Mouse (Mus musculus) limb, embryonic 13.5 days (tissue): ENCODE data around the gene Ctr9. TPM values are rescaled to one million over a fixed set of nuclear protein-coding genes. Genes with fewer than 3 reads are reported as not detected.

Experiments used
- ATAC-seq: fragments of 200-750 bp; cut with Nextera tagmentation; 2 replicates; pipeline ENCODE4 v1.8.0; 2017; ENCODE audit warnings: low read depth, moderate number of reproducible peaks, moderate TSS enrichment; ENCODE audit not compliant: low FRiP score
- H3K27ac ChIP-seq: fragments of 300-500 bp; sonication (generic); 2 replicates; pipeline ENCODE4 v1.5.1; 2015; ENCODE audit warnings: inconsistent platforms, mild to moderate bottlenecking, moderate library complexity
- H3K27me3 ChIP-seq: fragments of 300-500 bp; sonication (generic); 2 replicates; pipeline ENCODE4 v1.6.1; 2015; ENCODE audit warnings: mild to moderate bottlenecking, inconsistent platforms
- H3K36me3 ChIP-seq: fragments of 300-500 bp; sonication (generic); 2 replicates; pipeline ENCODE4 v1.6.1; 2015; ENCODE audit warnings: inconsistent platforms, mild to moderate bottlenecking, moderate library complexity
- H3K4me1 ChIP-seq: fragments of 300-500 bp; sonication (generic); 2 replicates; pipeline ENCODE4 v1.6.1; 2015; ENCODE audit warnings: inconsistent platforms
- H3K4me2 ChIP-seq: fragments of 300-500 bp; sonication (generic); replicated peaks from 2 replicates; pipeline ENCODE4 v1.6.1; 2015; ENCODE audit warnings: inconsistent platforms, mild to moderate bottlenecking, moderate library complexity
- H3K4me3 ChIP-seq: fragments of 300-500 bp; sonication (generic); 2 replicates; pipeline ENCODE4 v1.5.1; 2015; ENCODE audit warnings: moderate library complexity, mild to moderate bottlenecking, inconsistent platforms
- H3K9ac ChIP-seq: fragments of 300-500 bp; sonication (generic); 2 replicates; pipeline ENCODE4 v1.6.1; 2015; ENCODE audit warnings: mild to moderate bottlenecking, inconsistent platforms
- H3K9me3 ChIP-seq: fragments of 300-500 bp; sonication (generic); 2 replicates; pipeline ENCODE4 v1.6.1; 2016; ENCODE audit warnings: inconsistent platforms
- WGBS: fragments of 180-500 bp; shearing (Covaris S2); methylation state at CpG from one replicate; pipeline ENCODE4 v1.1.7; 2015; 5-methylcytosine and 5-hydroxymethylcytosine counted together
- polyA plus RNA-seq: library from polyadenylated mRNA; unstranded; fragments of >200 nt; fragmentation: Nextera tagmentation; extraction: Ambion mirVana; gene quantifications from 2 replicates; pipeline ENCODE4 v1.2.1, GENCODE M21; 2015

The Ctr9 gene
- polyA plus RNA-seq, 1 experiment from 2014 or later, result 90.8 TPM

DNA sequence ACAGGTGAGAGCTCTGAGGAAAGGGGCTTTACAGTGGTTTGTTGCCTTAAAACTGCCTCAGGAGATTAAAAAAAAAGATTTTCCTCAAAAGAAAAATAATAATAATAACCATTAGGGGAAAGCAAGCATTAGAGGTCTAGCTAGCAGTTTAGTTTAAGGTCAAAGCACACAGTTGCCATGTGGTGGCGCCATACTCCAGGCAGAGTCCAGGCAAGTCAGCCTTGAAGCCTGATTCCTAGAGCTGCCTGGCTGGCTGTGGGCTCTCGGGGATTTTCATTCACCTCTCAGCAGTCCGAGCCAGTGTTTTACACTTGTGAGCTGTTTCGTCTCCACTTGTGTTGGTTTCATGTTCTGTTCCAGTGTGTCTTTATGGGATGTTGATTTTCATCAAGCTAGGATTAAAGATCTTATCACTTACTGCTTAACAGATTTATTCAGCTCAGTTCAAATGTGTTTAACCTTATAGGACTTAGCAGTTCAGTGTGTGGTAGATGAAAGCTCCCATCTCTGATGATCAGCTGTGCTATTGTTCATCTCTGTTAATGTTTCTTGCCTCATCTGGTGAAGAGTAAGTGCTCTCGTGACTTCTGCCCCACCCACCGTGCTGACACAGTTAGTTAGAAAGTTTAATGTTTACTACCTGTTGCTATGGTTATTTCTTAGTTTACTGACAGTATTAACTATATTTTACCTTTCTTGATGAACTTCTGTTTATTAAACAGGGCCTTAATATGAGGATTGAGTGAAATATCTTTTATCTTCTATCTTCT lies 21.1 kb downstream of the Ctr9 start:
- no peaks in the 10 kb centered on the region for H3K9me3 ChIP-seq
- H3K27ac ChIP-seq, result no peak overlapping the region
- WGBS, result 60% methylated on average over 6 of the region's 6 CpGs
- no peak for ATAC-seq
- no peak overlapping the region for H3K4me3 ChIP-seq
- peaks cover 98% of the 10 kb centered on the region for H3K36me3 ChIP-seq
- no peaks in the 10 kb centered on the region for H3K4me1 ChIP-seq
- no peaks in the 10 kb centered on the region for H3K27me3 ChIP-seq
- no peak overlapping the region for H3K9ac ChIP-seq
- H3K4me2 ChIP-seq, result no peak overlapping the region

DNA sequence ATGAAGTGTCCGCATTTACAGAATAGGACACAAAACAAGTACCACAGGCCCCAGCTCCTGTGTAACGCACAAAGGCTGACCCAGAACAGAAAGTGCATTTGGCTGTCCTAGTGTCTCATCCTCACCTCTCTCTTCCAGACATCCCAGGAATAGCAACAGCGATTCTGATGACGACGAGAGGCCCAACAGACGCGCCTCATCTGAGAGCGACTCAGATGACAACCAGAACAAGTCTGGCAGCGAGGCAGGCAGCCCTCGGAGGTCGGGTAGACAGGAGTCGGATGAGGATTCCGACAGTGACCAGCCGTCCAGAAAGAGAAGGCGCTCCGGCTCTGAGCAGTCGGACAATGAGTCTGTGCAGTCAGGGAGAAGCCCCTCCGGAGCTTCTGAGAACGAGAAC lies 26.5 kb downstream of the Ctr9 start:
- Histone ChIP-seq H3K9ac (no peak overlapping the region), H3K27me3 (no peaks in the 10 kb centered on the region), H3K4me3 (no peak overlapping the region), H3K4me2 (no peak overlapping the region), H3K4me1 (peaks cover 7% of the 10 kb centered on the region), H3K36me3 (peaks cover 67% of the 10 kb centered on the region), H3K27ac (no peak overlapping the region), H3K9me3 (no peaks in the 10 kb centered on the region)
- WGBS, result 92% methylated on average over 19 of the region's 19 CpGs
- ATAC-seq, result no peak

GRCm38 (mm10) chr7:111055984-111056657 lies 27.4 kb downstream of the Ctr9 start:
- ATAC-seq, result no peak
- no peaks in the 10 kb centered on the region for H3K27me3 ChIP-seq
- H3K36me3 ChIP-seq, result peaks cover 58% of the 10 kb centered on the region
- 82% methylated on average over 3 of the region's 3 CpGs for WGBS
- H3K27ac ChIP-seq, result no peak overlapping the region
- peaks cover 7% of the 10 kb centered on the region for H3K4me1 ChIP-seq
- no peaks in the 10 kb centered on the region for H3K9me3 ChIP-seq
- no peak overlapping the region for H3K4me2 ChIP-seq
- no peak overlapping the region for H3K4me3 ChIP-seq
- no peak overlapping the region for H3K9ac ChIP-seq

DNA sequence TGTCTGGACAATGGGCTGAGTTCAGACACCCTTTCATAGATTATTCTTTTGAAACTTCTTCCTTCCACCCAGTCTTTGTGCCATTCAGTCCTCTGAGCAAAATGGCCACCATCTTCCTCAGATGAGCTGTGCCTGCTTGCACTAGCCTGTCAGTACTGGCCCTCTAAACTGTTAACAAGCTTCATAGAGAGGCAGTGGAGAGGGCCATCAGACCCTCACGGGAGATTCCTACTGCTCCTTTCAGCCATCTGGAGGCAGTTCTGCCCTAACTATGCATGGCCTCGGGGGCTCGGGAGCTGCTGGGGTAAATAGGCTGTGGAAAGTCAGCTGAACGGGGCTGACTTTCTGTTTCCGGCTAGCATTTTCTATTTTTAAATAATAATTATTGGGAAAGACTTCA lies 30.8 kb downstream of the Ctr9 start:
- Histone ChIP-seq H3K27me3 (no peaks in the 10 kb centered on the region), H3K9me3 (no peaks in the 10 kb centered on the region), H3K4me3 (no peak overlapping the region), H3K9ac (no peak overlapping the region), H3K4me2 (no peak overlapping the region), H3K4me1 (peaks cover 7% of the 10 kb centered on the region), H3K36me3 (peaks cover 30% of the 10 kb centered on the region), H3K27ac (no peak overlapping the region)
- WGBS, result 57% methylated on average over 5 of the region's 5 CpGs
- ATAC-seq, result no peak

GRCm38 (mm10) chr7:111062971-111063370 lies 34.2 kb downstream of the Ctr9 start:
- Histone ChIP-seq H3K4me2 (no peak overlapping the region), H3K27ac (no peak overlapping the region), H3K9ac (no peak overlapping the region), H3K27me3 (no peaks in the 10 kb centered on the region), H3K36me3 (peaks cover 12% of the 10 kb centered on the region), H3K9me3 (peaks cover 6% of the 10 kb centered on the region), H3K4me1 (peaks cover 7% of the 10 kb centered on the region), H3K4me3 (no peak overlapping the region)
- WGBS, result 90% methylated on average over 1 of the region's 1 CpGs
- ATAC-seq, result no peak

DNA sequence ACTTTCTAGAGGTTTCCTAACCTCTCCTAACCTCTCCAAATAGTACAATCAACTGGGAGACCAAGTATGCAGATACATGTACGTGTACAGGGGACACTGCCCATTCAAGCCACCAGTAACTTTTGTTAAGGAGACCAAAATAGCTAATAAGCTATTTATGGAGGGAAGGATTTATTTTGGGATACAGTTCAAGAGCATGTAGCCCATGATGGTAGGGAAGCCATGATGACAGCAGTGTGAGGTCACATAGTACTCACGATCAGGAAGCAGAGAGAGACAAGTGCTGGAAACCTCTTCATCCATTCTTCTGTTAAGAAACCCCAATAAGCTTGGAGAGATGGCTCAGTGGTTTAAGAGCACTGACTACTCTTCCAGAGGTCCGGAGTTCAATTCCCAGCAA lies 39.4 kb downstream of the Ctr9 start:
- ATAC-seq, result no peak
- Histone ChIP-seq H3K4me3 (no peak overlapping the region), H3K9ac (no peak overlapping the region), H3K9me3 (peaks cover 16% of the 10 kb centered on the region), H3K36me3 (peaks cover 57% of the 10 kb centered on the region), H3K4me1 (no peaks in the 10 kb centered on the region), H3K27ac (no peak overlapping the region), H3K4me2 (no peak overlapping the region), H3K27me3 (no peaks in the 10 kb centered on the region)
- WGBS, result 94% methylated on average over 3 of the region's 3 CpGs

GRCm38 (mm10) chr7:111069439-111070166 lies 40.9 kb downstream of the Ctr9 start:
- Histone ChIP-seq H3K4me2 (no peak overlapping the region), H3K4me1 (no peaks in the 10 kb centered on the region), H3K36me3 (peaks cover 68% of the 10 kb centered on the region), H3K9ac (no peak overlapping the region), H3K9me3 (peaks cover 16% of the 10 kb centered on the region), H3K4me3 (no peak overlapping the region), H3K27me3 (no peaks in the 10 kb centered on the region), H3K27ac (no peak overlapping the region)
- 85% methylated on average over 7 of the region's 7 CpGs for WGBS
- ATAC-seq, result peak; percentile 30; the same call in 1 of the 2 replicates

DNA sequence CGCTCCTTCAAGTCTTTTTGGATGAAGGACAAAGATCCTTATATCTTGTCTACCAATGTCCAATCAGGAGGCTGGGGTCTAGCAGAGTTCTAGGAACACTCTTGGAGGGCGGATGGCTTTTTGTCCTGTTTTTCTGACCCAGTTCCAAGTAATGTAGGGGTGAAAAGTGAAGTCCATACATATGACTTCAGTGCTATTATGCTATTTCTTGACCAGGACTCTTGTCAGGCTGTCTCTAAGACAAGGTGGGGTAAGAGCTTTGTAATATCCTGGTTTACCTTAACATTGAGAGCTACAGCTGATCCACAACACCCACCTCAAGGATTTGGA lies 41.4 kb downstream of the Ctr9 start:
- H3K4me1 ChIP-seq, result no peaks in the 10 kb centered on the region
- no peak overlapping the region for H3K27ac ChIP-seq
- 0 out of 2 replicates have a peak, but pooled peaks have one; percentile 12 for ATAC-seq
- H3K9ac ChIP-seq, result no peak overlapping the region
- no peak overlapping the region for H3K4me2 ChIP-seq
- H3K9me3 ChIP-seq, result peaks cover 16% of the 10 kb centered on the region
- H3K27me3 ChIP-seq, result no peaks in the 10 kb centered on the region
- H3K4me3 ChIP-seq, result no peak overlapping the region
- 93% methylated on average over 2 of the region's 2 CpGs for WGBS
- H3K36me3 ChIP-seq, result peaks cover 74% of the 10 kb centered on the region

GRCm38 (mm10) chr7:111072410-111072809 lies 43.7 kb downstream of the Ctr9 start:
- no peak overlapping the region for H3K4me2 ChIP-seq
- no peak overlapping the region for H3K9ac ChIP-seq
- no peak overlapping the region for H3K4me3 ChIP-seq
- H3K27ac ChIP-seq, result no peak overlapping the region
- WGBS, result 92% methylated on average over 4 of the region's 4 CpGs
- ATAC-seq, result no peak
- H3K27me3 ChIP-seq, result no peaks in the 10 kb centered on the region
- peaks cover 15% of the 10 kb centered on the region for H3K9me3 ChIP-seq
- peaks cover 93% of the 10 kb centered on the region for H3K36me3 ChIP-seq
- H3K4me1 ChIP-seq, result no peaks in the 10 kb centered on the region

DNA sequence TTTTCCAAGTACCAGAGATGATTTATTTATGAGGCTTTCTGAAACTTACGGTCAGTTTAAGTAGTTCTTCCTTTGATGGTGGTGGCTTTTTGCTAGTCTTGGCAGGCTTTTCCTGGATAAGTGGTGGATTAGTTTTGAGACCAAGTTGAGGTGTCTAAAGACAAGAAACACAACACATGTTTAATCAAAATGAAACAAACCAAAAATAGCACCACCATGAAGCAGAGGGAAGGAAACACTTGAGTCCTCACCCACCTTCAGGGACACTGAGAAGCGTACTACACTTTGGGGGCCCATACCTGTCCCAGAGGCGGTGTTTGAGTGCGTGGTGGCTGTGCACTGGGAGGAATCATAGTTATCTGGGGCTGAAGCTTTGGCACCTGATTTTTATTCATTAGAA lies 46.5 kb downstream of the Ctr9 start:
- no peak for ATAC-seq
- Histone ChIP-seq H3K36me3 (peaks cover 94% of the 10 kb centered on the region), H3K4me1 (peaks cover 12% of the 10 kb centered on the region), H3K27me3 (no peaks in the 10 kb centered on the region), H3K4me3 (no peak overlapping the region), H3K9me3 (no peaks in the 10 kb centered on the region), H3K4me2 (no peak overlapping the region), H3K27ac (no peak overlapping the region), H3K9ac (no peak overlapping the region)
- 94% methylated on average over 4 of the region's 4 CpGs for WGBS

GRCm38 (mm10) chr7:111078271-111078670 lies 49.5 kb downstream of the Ctr9 start:
- peaks cover 23% of the 10 kb centered on the region for H3K4me1 ChIP-seq
- H3K4me2 ChIP-seq, result no peak overlapping the region
- H3K9me3 ChIP-seq, result no peaks in the 10 kb centered on the region
- H3K9ac ChIP-seq, result no peak overlapping the region
- no peak overlapping the region for H3K27ac ChIP-seq
- no peak overlapping the region for H3K4me3 ChIP-seq
- no peaks in the 10 kb centered on the region for H3K27me3 ChIP-seq
- peaks cover 80% of the 10 kb centered on the region for H3K36me3 ChIP-seq
- 95% methylated on average over 4 of the region's 4 CpGs for WGBS
- ATAC-seq, result no peak

DNA sequence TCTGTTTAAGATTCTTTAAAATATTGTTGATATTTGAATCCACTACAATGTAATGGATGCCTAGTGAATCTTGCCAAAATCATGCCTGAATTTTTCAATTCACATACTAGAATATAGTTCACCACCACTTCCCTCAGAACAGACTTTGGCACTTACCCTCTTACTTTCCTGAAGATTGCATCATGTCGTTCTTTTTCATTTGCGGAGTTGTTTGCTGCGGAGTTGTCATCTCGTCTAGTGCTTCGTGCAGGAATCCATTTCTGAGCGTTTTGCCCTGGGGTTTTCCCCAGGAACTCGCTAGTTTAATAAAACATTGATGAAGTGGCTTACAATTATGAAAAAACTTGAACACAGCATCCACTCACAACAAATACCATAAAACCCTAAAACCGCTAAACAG lies 51.3 kb downstream of the Ctr9 start:
- Histone ChIP-seq H3K9me3 (no peaks in the 10 kb centered on the region), H3K27ac (no peak overlapping the region), H3K27me3 (no peaks in the 10 kb centered on the region), H3K36me3 (peaks cover 64% of the 10 kb centered on the region), H3K9ac (no peak overlapping the region), H3K4me1 (peaks cover 23% of the 10 kb centered on the region), H3K4me3 (peak overlapping the region; percentile 99; the same call in 1 of the 2 replicates), H3K4me2 (peak overlapping the region; percentile 92)
- WGBS, result 85% methylated on average over 8 of the region's 8 CpGs
- ATAC-seq, result no peak
